Mouse (Mus musculus): ENCODE measurements around the gene Irgc1. TPM values are rescaled to one million over a fixed set of nuclear protein-coding genes. Genes with fewer than 3 reads are reported as not detected.

Gene Irgc1
- polyA plus RNA-seq, 1 experiment from 2014 or later: not detected

- 74% methylated on average over 7 of the region's 7 CpGs for WGBS
- Histone ChIP-seq H3K27me3 (ENCODE audit: control insufficient read depth, insufficient read depth, low read depth, low read length) (no peaks in the 10 kb centered on the region), H3K4me2 (ENCODE audit: low read depth, low read length) (no peak overlapping the region)
Observed at GRCm38 (mm10) chr7:24421648-24422047, 30.4 kb downstream of the Irgc1 start.

GRCm38 (mm10) chr7:24419579-24419978 is 32.5 kb downstream of the Irgc1 start:
- Histone ChIP-seq H3K4me2 (ENCODE audit: low read depth, low read length) (no peak overlapping the region), H3K4me3 (ENCODE audit: low read length) (no peak overlapping the region), H3K9me3 (ENCODE audit: control insufficient read depth, low read length) (no peaks in the 10 kb centered on the region), H3K9ac (ENCODE audit: low read length) (no peak overlapping the region), H3K27ac (ENCODE audit: low read length) (no peak overlapping the region), H3K27me3 (ENCODE audit: control insufficient read depth, insufficient read depth, low read depth, low read length) (no peaks in the 10 kb centered on the region), H3K36me3 (ENCODE audit: control insufficient read depth, insufficient read depth, low read length) (peaks cover 8% of the 10 kb centered on the region), H3K4me1 (replicated peaks; ENCODE audit: control insufficient read depth, insufficient read depth, low read length) (no peaks in the 10 kb centered on the region)
- WGBS: 87% methylated on average over 8 of the region's 8 CpGs
- ATAC-seq (ENCODE audit: low read depth): no peak

More at GRCm38 (mm10) chr7:24421648-24422047, 30.4 kb downstream of the Irgc1 start:
- H3K4me3 ChIP-seq (ENCODE audit: low read length): no peak overlapping the region
- no peak overlapping the region for H3K27ac ChIP-seq (ENCODE audit: low read length)
- peaks cover 8% of the 10 kb centered on the region for H3K36me3 ChIP-seq (ENCODE audit: control insufficient read depth, insufficient read depth, low read length)
- H3K4me1 ChIP-seq (replicated peaks; ENCODE audit: control insufficient read depth, insufficient read depth, low read length): no peaks in the 10 kb centered on the region
- 0 out of 2 replicates have a peak overlapping the region, but pooled peaks have one; percentile 4 for H3K9ac ChIP-seq (ENCODE audit: low read length)
- no peak for ATAC-seq (ENCODE audit: low read depth)
- H3K9me3 ChIP-seq (ENCODE audit: control insufficient read depth, low read length): no peaks in the 10 kb centered on the region

GRCm38 (mm10) chr7:24415261-24415660 is 36.8 kb downstream of the Irgc1 start:
- no peak overlapping the region for H3K4me2 ChIP-seq (ENCODE audit: low read depth, low read length)
- no peak overlapping the region for H3K27ac ChIP-seq (ENCODE audit: low read length)
- H3K9me3 ChIP-seq (ENCODE audit: control insufficient read depth, low read length): no peaks in the 10 kb centered on the region
- no peak overlapping the region for H3K4me3 ChIP-seq (ENCODE audit: low read length)
- H3K9ac ChIP-seq (ENCODE audit: low read length): no peak overlapping the region
- H3K27me3 ChIP-seq (ENCODE audit: control insufficient read depth, insufficient read depth, low read depth, low read length): no peaks in the 10 kb centered on the region
- no peak for ATAC-seq (ENCODE audit: low read depth)
- 51% methylated on average over 7 of the region's 7 CpGs for WGBS
- H3K4me1 ChIP-seq (replicated peaks; ENCODE audit: control insufficient read depth, insufficient read depth, low read length): no peaks in the 10 kb centered on the region
- H3K36me3 ChIP-seq (ENCODE audit: control insufficient read depth, insufficient read depth, low read length): no peaks in the 10 kb centered on the region; the same call in none of the 2 replicates

- H3K27ac ChIP-seq (ENCODE audit: low read length): no peak overlapping the region
- no peak overlapping the region for H3K4me2 ChIP-seq (ENCODE audit: low read depth, low read length)
- no peak for ATAC-seq (ENCODE audit: low read depth)
- no peak overlapping the region for H3K9ac ChIP-seq (ENCODE audit: low read length)
- H3K36me3 ChIP-seq (ENCODE audit: control insufficient read depth, insufficient read depth, low read length): no peaks in the 10 kb centered on the region; the same call in 1 of the 2 replicates
- no peak overlapping the region for H3K4me3 ChIP-seq (ENCODE audit: low read length)
- WGBS: 71% methylated on average over 3 of the region's 3 CpGs
- H3K27me3 ChIP-seq (ENCODE audit: control insufficient read depth, insufficient read depth, low read depth, low read length): no peaks in the 10 kb centered on the region
- H3K9me3 ChIP-seq (ENCODE audit: control insufficient read depth, low read length): no peaks in the 10 kb centered on the region
- no peaks in the 10 kb centered on the region for H3K4me1 ChIP-seq (replicated peaks; ENCODE audit: control insufficient read depth, insufficient read depth, low read length)
Observed at GRCm38 (mm10) chr7:24413630-24414029, 38.5 kb downstream of the Irgc1 start.

- Histone ChIP-seq H3K36me3 (ENCODE audit: control insufficient read depth, insufficient read depth, low read length) (peaks cover 2% of the 10 kb centered on the region; the same call in 1 of the 2 replicates), H3K4me2 (ENCODE audit: low read depth, low read length) (no peak overlapping the region), H3K9ac (ENCODE audit: low read length) (no peak overlapping the region), H3K27me3 (ENCODE audit: control insufficient read depth, insufficient read depth, low read depth, low read length) (no peaks in the 10 kb centered on the region), H3K4me1 (replicated peaks; ENCODE audit: control insufficient read depth, insufficient read depth, low read length) (0 out of 2 replicates have a peak, but pooled peaks cover 4% of the 10 kb centered on the region), H3K27ac (ENCODE audit: low read length) (no peak overlapping the region), H3K9me3 (ENCODE audit: control insufficient read depth, low read length) (no peaks in the 10 kb centered on the region), H3K4me3 (ENCODE audit: low read length) (no peak overlapping the region)
- no peak for ATAC-seq (ENCODE audit: low read depth)
- WGBS: 70% methylated on average over 3 of the region's 3 CpGs
Observed at GRCm38 (mm10) chr7:24410831-24411230, 41.3 kb downstream of the Irgc1 start.

- Histone ChIP-seq H3K9ac (ENCODE audit: low read length) (no peak overlapping the region), H3K4me2 (ENCODE audit: low read depth, low read length) (no peak overlapping the region), H3K4me3 (ENCODE audit: low read length) (no peak overlapping the region), H3K9me3 (ENCODE audit: control insufficient read depth, low read length) (no peaks in the 10 kb centered on the region), H3K4me1 (replicated peaks; ENCODE audit: control insufficient read depth, insufficient read depth, low read length) (0 out of 2 replicates have a peak, but pooled peaks cover 4% of the 10 kb centered on the region), H3K36me3 (ENCODE audit: control insufficient read depth, insufficient read depth, low read length) (peaks cover 4% of the 10 kb centered on the region; the same call in 1 of the 2 replicates), H3K27me3 (ENCODE audit: control insufficient read depth, insufficient read depth, low read depth, low read length) (no peaks in the 10 kb centered on the region), H3K27ac (ENCODE audit: low read length) (no peak overlapping the region)
- 84% methylated on average over 6 of the region's 6 CpGs for WGBS
- no peak for ATAC-seq (ENCODE audit: low read depth)
Observed at GRCm38 (mm10) chr7:24410123-24410522, 42.0 kb downstream of the Irgc1 start.

GRCm38 (mm10) chr7:24408186-24408585 is 43.9 kb downstream of the Irgc1 start:
- H3K36me3 ChIP-seq (ENCODE audit: control insufficient read depth, insufficient read depth, low read length): peaks cover 8% of the 10 kb centered on the region; the same call in 1 of the 2 replicates
- no peaks in the 10 kb centered on the region for H3K9me3 ChIP-seq (ENCODE audit: control insufficient read depth, low read length)
- no peak overlapping the region for H3K4me3 ChIP-seq (ENCODE audit: low read length)
- no peaks in the 10 kb centered on the region for H3K27me3 ChIP-seq (ENCODE audit: control insufficient read depth, insufficient read depth, low read depth, low read length)
- H3K27ac ChIP-seq (ENCODE audit: low read length): no peak overlapping the region
- no peak for ATAC-seq (ENCODE audit: low read depth)
- H3K9ac ChIP-seq (ENCODE audit: low read length): no peak overlapping the region
- 0 out of 2 replicates have a peak, but pooled peaks cover 4% of the 10 kb centered on the region for H3K4me1 ChIP-seq (replicated peaks; ENCODE audit: control insufficient read depth, insufficient read depth, low read length)
- no peak overlapping the region for H3K4me2 ChIP-seq (ENCODE audit: low read depth, low read length)
- 69% methylated on average over 9 of the region's 9 CpGs for WGBS

GRCm38 (mm10) chr7:24406528-24407344 is 45.4 kb downstream of the Irgc1 start:
- Histone ChIP-seq H3K27me3 (ENCODE audit: control insufficient read depth, insufficient read depth, low read depth, low read length) (no peaks in the 10 kb centered on the region), H3K4me1 (replicated peaks; ENCODE audit: control insufficient read depth, insufficient read depth, low read length) (0 out of 2 replicates have a peak, but pooled peaks cover 4% of the 10 kb centered on the region), H3K9me3 (ENCODE audit: control insufficient read depth, low read length) (no peaks in the 10 kb centered on the region), H3K9ac (ENCODE audit: low read length) (no peak overlapping the region), H3K4me2 (ENCODE audit: low read depth, low read length) (no peak overlapping the region), H3K4me3 (ENCODE audit: low read length) (no peak overlapping the region), H3K36me3 (ENCODE audit: control insufficient read depth, insufficient read depth, low read length) (peaks cover 14% of the 10 kb centered on the region; the same call in 1 of the 2 replicates), H3K27ac (ENCODE audit: low read length) (0 out of 2 replicates have a peak overlapping the region, but pooled peaks have one; percentile 18)
- 40% methylated on average over 5 of the region's 5 CpGs for WGBS
- no peak for ATAC-seq (ENCODE audit: low read depth)

GRCm38 (mm10) chr7:24405649-24406048 is 46.4 kb downstream of the Irgc1 start:
- Histone ChIP-seq H3K4me3 (ENCODE audit: low read length) (no peak overlapping the region), H3K4me2 (ENCODE audit: low read depth, low read length) (no peak overlapping the region), H3K9me3 (ENCODE audit: control insufficient read depth, low read length) (no peaks in the 10 kb centered on the region), H3K36me3 (ENCODE audit: control insufficient read depth, insufficient read depth, low read length) (peaks cover 14% of the 10 kb centered on the region; the same call in 1 of the 2 replicates), H3K27me3 (ENCODE audit: control insufficient read depth, insufficient read depth, low read depth, low read length) (no peaks in the 10 kb centered on the region), H3K27ac (ENCODE audit: low read length) (no peak overlapping the region), H3K4me1 (replicated peaks; ENCODE audit: control insufficient read depth, insufficient read depth, low read length) (peaks cover 4% of the 10 kb centered on the region; the same call in 1 of the 2 replicates), H3K9ac (ENCODE audit: low read length) (no peak overlapping the region)
- 93% methylated on average over 12 of the region's 13 CpGs for WGBS
- no peak for ATAC-seq (ENCODE audit: low read depth)
